Mouse (Mus musculus): ENCODE measurements around the gene Nkx1-1. TPM values are rescaled to one million over a fixed set of nuclear protein-coding genes. Genes with fewer than 3 reads are reported as not detected.
A peak's percentile ranks its signal among the peaks of the same experiment; 100 is the strongest.

The Nkx1-1 gene
- total and polyA plus RNA-seq, 2 experiments from 2014 or later = 0.35 to 6.5 TPM

- Histone ChIP-seq H3K27ac (no peak overlapping the region), H3K4me3 (ENCODE audit: low read length) (peak overlapping the region; percentile 28), H3K9ac (replicated peaks; ENCODE audit: low read length) (no peak overlapping the region), H3K9me3 (ENCODE audit: low read length) (no peaks in the 10 kb centered on the region), H3K36me3 (ENCODE audit: insufficient read depth, low read length) (no peaks in the 10 kb centered on the region), H3K4me1 (ENCODE audit: insufficient read depth, low read length) (peaks cover 4% of the 10 kb centered on the region; the same call in 1 of the 2 replicates), H3K27me3 (ENCODE audit: insufficient read depth, low read length) (peaks cover 86% of the 10 kb centered on the region), H3K4me2 (ENCODE audit: low read depth, low read length) (peak overlapping the region; percentile 44)
- ATAC-seq = no peak
- no peak for DNase-seq (ENCODE audit: low spot score)
- TF ChIP-seq CTCF (IDR thresholded peaks at IDR 0.05; ENCODE audit: low read depth) = no peak
- under 1% methylated on average over 52 of the region's 60 CpGs for WGBS
Observed at GRCm38 (mm10) chr5:33434141-33434780, 485 bp upstream of the Nkx1-1 start.

- no peak for TF ChIP-seq CTCF (IDR thresholded peaks at IDR 0.05; ENCODE audit: low read depth)
- ATAC-seq (no peak), DNase-seq (ENCODE audit: low spot score) (no peak)
- Histone ChIP-seq H3K27ac (no peak overlapping the region), H3K9ac (replicated peaks; ENCODE audit: low read length) (no peak overlapping the region), H3K4me2 (ENCODE audit: low read depth, low read length) (no peak overlapping the region), H3K4me1 (ENCODE audit: insufficient read depth, low read length) (no peaks in the 10 kb centered on the region; the same call in 1 of the 2 replicates), H3K27me3 (ENCODE audit: insufficient read depth, low read length) (peaks cover 78% of the 10 kb centered on the region), H3K4me3 (ENCODE audit: low read length) (no peak overlapping the region), H3K9me3 (ENCODE audit: low read length) (no peaks in the 10 kb centered on the region), H3K36me3 (ENCODE audit: insufficient read depth, low read length) (no peaks in the 10 kb centered on the region)
- WGBS = 1% methylated on average over 39 of the region's 39 CpGs
Observed at GRCm38 (mm10) chr5:33432057-33432935, 1.5 kb downstream of the Nkx1-1 start.

GRCm38 (mm10) chr5:33431173-33432005, 2.4 kb downstream of the Nkx1-1 start:
- TF ChIP-seq CTCF (IDR thresholded peaks at IDR 0.05; ENCODE audit: low read depth) = no peak
- DNase-seq (ENCODE audit: low spot score) (no peak), ATAC-seq (no peak)
- Histone ChIP-seq H3K9ac (replicated peaks; ENCODE audit: low read length) (no peak overlapping the region), H3K9me3 (ENCODE audit: low read length) (no peaks in the 10 kb centered on the region), H3K36me3 (ENCODE audit: insufficient read depth, low read length) (no peaks in the 10 kb centered on the region), H3K27me3 (ENCODE audit: insufficient read depth, low read length) (peaks cover 69% of the 10 kb centered on the region), H3K4me1 (ENCODE audit: insufficient read depth, low read length) (no peaks in the 10 kb centered on the region; the same call in 1 of the 2 replicates), H3K4me3 (ENCODE audit: low read length) (peak overlapping the region; percentile 19), H3K4me2 (ENCODE audit: low read depth, low read length) (peak overlapping the region; percentile 30), H3K27ac (no peak overlapping the region)
- WGBS = under 1% methylated on average over 74 of the region's 77 CpGs

- Histone ChIP-seq H3K27ac (no peak overlapping the region), H3K4me2 (ENCODE audit: low read depth, low read length) (peak overlapping the region; percentile 30), H3K9ac (replicated peaks; ENCODE audit: low read length) (no peak overlapping the region), H3K27me3 (ENCODE audit: insufficient read depth, low read length) (peaks cover 62% of the 10 kb centered on the region), H3K9me3 (ENCODE audit: low read length) (no peaks in the 10 kb centered on the region), H3K36me3 (ENCODE audit: insufficient read depth, low read length) (no peaks in the 10 kb centered on the region), H3K4me3 (ENCODE audit: low read length) (peak overlapping the region; percentile 19), H3K4me1 (ENCODE audit: insufficient read depth, low read length) (no peaks in the 10 kb centered on the region; the same call in 1 of the 2 replicates)
- DNase-seq (ENCODE audit: low spot score) (no peak), ATAC-seq (no peak)
- no peak for TF ChIP-seq CTCF (IDR thresholded peaks at IDR 0.05; ENCODE audit: low read depth)
- under 1% methylated on average over 55 of the region's 64 CpGs for WGBS
Observed at GRCm38 (mm10) chr5:33430511-33431172, 3.1 kb downstream of the Nkx1-1 start.

- Histone ChIP-seq H3K4me3 (ENCODE audit: low read length) (no peak overlapping the region), H3K9me3 (ENCODE audit: low read length) (no peaks in the 10 kb centered on the region), H3K27ac (no peak overlapping the region), H3K4me2 (ENCODE audit: low read depth, low read length) (no peak overlapping the region), H3K4me1 (ENCODE audit: insufficient read depth, low read length) (no peaks in the 10 kb centered on the region; the same call in 1 of the 2 replicates), H3K9ac (replicated peaks; ENCODE audit: low read length) (no peak overlapping the region), H3K27me3 (ENCODE audit: insufficient read depth, low read length) (peaks cover 56% of the 10 kb centered on the region), H3K36me3 (ENCODE audit: insufficient read depth, low read length) (no peaks in the 10 kb centered on the region)
- no peak for TF ChIP-seq CTCF (IDR thresholded peaks at IDR 0.05; ENCODE audit: low read depth)
- no peak for ATAC-seq
- WGBS = 2% methylated on average over 16 of the region's 16 CpGs
- no peak for DNase-seq (ENCODE audit: low spot score)
Observed at GRCm38 (mm10) chr5:33430106-33430505, 3.7 kb downstream of the Nkx1-1 start.

- H3K27ac ChIP-seq = no peak overlapping the region
- H3K36me3 ChIP-seq (ENCODE audit: insufficient read depth, low read length) = no peaks in the 10 kb centered on the region
- no peak for ATAC-seq
- no peak for TF ChIP-seq CTCF (IDR thresholded peaks at IDR 0.05; ENCODE audit: low read depth)
- H3K9me3 ChIP-seq (ENCODE audit: low read length) = no peaks in the 10 kb centered on the region
- DNase-seq (ENCODE audit: low spot score) = no peak
- H3K9ac ChIP-seq (replicated peaks; ENCODE audit: low read length) = no peak overlapping the region
- peaks cover 34% of the 10 kb centered on the region for H3K27me3 ChIP-seq (ENCODE audit: insufficient read depth, low read length)
- H3K4me3 ChIP-seq (ENCODE audit: low read length) = no peak overlapping the region
- no peak overlapping the region for H3K4me2 ChIP-seq (ENCODE audit: low read depth, low read length)
- H3K4me1 ChIP-seq (ENCODE audit: insufficient read depth, low read length) = no peaks in the 10 kb centered on the region
Observed at GRCm38 (mm10) chr5:33427461-33427860, 6.3 kb downstream of the Nkx1-1 start.
